Mouse (Mus musculus): ENCODE data around the gene Rpp25l.
"Not testable (repeated sequence)": the region's sequence is repeated elsewhere in the genome, so short reads cannot be mapped to it uniquely, and the experiment has no call there.

DNA sequence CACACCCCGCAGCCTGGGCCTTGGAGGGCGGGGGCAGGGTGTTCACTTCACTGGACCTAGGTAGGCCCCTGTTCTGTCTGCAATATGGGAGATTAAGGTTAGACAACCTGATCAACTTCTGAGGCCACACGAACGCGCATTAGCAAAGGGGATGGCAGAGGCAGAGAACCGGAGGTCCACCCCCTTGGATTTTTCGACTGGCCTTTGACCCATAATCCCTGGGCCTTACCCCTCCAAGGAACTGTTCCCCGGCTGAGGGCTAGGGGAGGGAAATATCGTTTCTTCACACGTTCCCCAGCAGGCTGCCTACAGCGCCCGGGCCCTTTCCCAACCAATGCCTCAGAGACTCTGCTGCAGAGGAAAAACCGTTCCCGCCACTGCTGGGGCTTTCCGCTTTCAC lies 16.9 kb downstream of the Rpp25l start:
- not testable (repeated sequence) for TF ChIP-seq CTCF, EP300 (IDR thresholded peaks at IDR 0.05; ENCODE audit: low read depth)
